Mouse (Mus musculus) liver, embryonic 11.5 days (tissue): ENCODE results near the gene Slc7a11. TPM values are rescaled to one million over a fixed set of nuclear protein-coding genes. Genes with fewer than 3 reads are reported as not detected.

ENCODE experiments used
- ATAC-seq: fragments of 200-750 bp; cut with Nextera tagmentation; replicated peaks from 2 replicates; pipeline ENCODE4 v1.8.0; 2017; ENCODE audit warnings: moderate number of reproducible peaks, mild to moderate bottlenecking, moderate TSS enrichment, moderate library complexity; ENCODE audit not compliant: low FRiP score
- DNase-seq: peaks from one replicate; pipeline ENCODE4 v3.0.0-alpha.2; 2017; ENCODE audit warnings: low spot score
- H3K27ac ChIP-seq: fragments of 300-500 bp; sonication (generic); 2 replicates; pipeline ENCODE4 v1.5.1; 2014; ENCODE audit warnings: mild to moderate bottlenecking, low read depth, low read length, control low read depth
- H3K27me3 ChIP-seq: fragments of 300-500 bp; sonication (generic); replicated peaks from 2 replicates; pipeline ENCODE4 v1.6.1; 2014; ENCODE audit warnings: low read length, mixed read lengths; ENCODE audit not compliant: control insufficient read depth, insufficient read depth
- H3K36me3 ChIP-seq: fragments of 300-500 bp; sonication (generic); 2 replicates; pipeline ENCODE4 v1.6.1; 2014; ENCODE audit warnings: mild to moderate bottlenecking, low read length, moderate library complexity, mixed read lengths; ENCODE audit not compliant: control insufficient read depth, insufficient read depth
- H3K4me1 ChIP-seq: fragments of 300-500 bp; sonication (generic); replicated peaks from 2 replicates; pipeline ENCODE4 v1.6.1; 2014; ENCODE audit warnings: low read length, mixed read lengths; ENCODE audit not compliant: control insufficient read depth, insufficient read depth
- H3K4me2 ChIP-seq: fragments of 300-500 bp; sonication (generic); 2 replicates; pipeline ENCODE4 v1.6.1; 2014; ENCODE audit warnings: mild to moderate bottlenecking, control low read depth, moderate library complexity
- H3K4me3 ChIP-seq: fragments of 300-500 bp; sonication (generic); 2 replicates; pipeline ENCODE4 v1.5.1; 2014; ENCODE audit warnings: low read depth, low read length, control low read depth
- H3K9ac ChIP-seq: fragments of 300-500 bp; sonication (generic); 2 replicates; pipeline ENCODE4 v1.6.1; 2014; ENCODE audit warnings: low read depth, low read length, control low read depth
- H3K9me3 ChIP-seq: fragments of 300-500 bp; sonication (generic); 2 replicates; pipeline ENCODE4 v1.6.1; 2016; ENCODE audit warnings: low read length, inconsistent platforms, mixed read lengths; ENCODE audit not compliant: control insufficient read depth
- WGBS: fragments of 180-500 bp; shearing (Covaris S2); extraction: QIAGEN DNeasy Blood & Tissue Kit; methylation state at CpG from one replicate; pipeline ENCODE4 v1.1.7; 2014; 5-methylcytosine and 5-hydroxymethylcytosine counted together
- polyA plus RNA-seq: library from polyadenylated mRNA; unstranded; fragments of >200 nt; fragmentation: Nextera tagmentation; extraction: Ambion mirVana; gene quantifications from 2 replicates; pipeline ENCODE4 v1.2.1, GENCODE M21; 2014

Gene Slc7a11
- polyA plus RNA-seq, 1 experiment from 2014 or later: 0.64 TPM

DNA sequence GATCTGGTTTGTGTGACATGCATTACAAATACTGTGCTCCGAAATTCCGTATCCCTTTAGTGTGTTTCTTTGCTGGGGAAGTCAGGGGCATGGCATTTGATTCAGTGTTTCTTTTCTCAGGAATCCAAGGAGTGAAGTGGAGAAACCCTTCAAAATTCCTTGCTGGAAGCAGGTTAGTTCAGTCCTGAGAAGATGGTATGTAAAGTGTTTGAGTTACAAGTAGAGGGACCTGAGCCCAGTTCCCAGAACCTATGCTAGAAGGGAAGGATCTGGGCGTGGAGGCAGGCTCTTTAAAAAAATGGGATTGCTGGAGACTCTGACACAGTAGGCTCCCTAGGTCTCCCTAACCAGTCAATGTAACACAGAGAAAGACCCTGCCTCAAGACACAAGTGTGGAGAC lies 572.6 kb downstream of the Slc7a11 start:
- H3K36me3 ChIP-seq: no peaks in the 10 kb centered on the region
- no peaks in the 10 kb centered on the region for H3K4me1 ChIP-seq
- H3K4me2 ChIP-seq: no peak overlapping the region
- no peaks in the 10 kb centered on the region for H3K9me3 ChIP-seq
- no peak for ATAC-seq
- no peak for DNase-seq
- H3K27ac ChIP-seq: no peak overlapping the region
- WGBS: 78% methylated on average over 3 of the region's 3 CpGs
- H3K9ac ChIP-seq: no peak overlapping the region
- H3K27me3 ChIP-seq: no peaks in the 10 kb centered on the region
- no peak overlapping the region for H3K4me3 ChIP-seq

DNA sequence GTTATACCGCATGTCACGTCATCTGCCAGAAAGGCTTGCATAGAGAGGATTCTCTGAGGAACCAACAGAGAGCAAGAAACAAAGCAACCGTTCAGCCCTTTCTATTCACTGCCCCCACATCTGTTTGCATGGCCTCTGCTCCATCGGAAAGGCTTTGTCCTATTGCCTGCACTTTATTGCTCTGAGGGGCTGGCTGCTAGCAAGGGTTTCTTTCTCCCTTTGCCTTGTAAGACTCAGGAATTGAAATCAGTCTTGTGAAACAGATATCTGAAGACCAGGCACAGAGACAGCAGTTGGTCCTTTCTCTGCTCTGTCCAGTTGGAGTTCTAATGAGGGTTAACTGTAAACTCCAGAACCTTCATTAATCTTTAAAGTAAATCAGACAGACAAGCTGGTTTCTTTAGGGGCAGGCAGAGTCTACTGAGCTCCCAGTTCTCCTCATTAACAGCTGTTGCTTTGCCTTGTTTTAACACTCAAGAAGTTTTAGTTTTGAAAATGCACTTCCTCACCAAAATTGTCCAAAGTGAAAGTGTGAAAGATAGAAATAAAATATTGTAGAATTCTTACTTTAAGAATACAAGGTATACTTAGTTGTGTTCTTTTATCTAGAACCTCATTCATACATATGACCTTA lies 575.3 kb downstream of the Slc7a11 start:
- Histone ChIP-seq H3K9ac (no peak overlapping the region), H3K4me1 (no peaks in the 10 kb centered on the region), H3K27me3 (no peaks in the 10 kb centered on the region), H3K36me3 (no peaks in the 10 kb centered on the region), H3K27ac (no peak overlapping the region), H3K4me2 (no peak overlapping the region), H3K4me3 (no peak overlapping the region), H3K9me3 (no peaks in the 10 kb centered on the region)
- DNase-seq: no peak
- no peak for ATAC-seq
- WGBS: 50% methylated on average over 4 of the region's 4 CpGs

DNA sequence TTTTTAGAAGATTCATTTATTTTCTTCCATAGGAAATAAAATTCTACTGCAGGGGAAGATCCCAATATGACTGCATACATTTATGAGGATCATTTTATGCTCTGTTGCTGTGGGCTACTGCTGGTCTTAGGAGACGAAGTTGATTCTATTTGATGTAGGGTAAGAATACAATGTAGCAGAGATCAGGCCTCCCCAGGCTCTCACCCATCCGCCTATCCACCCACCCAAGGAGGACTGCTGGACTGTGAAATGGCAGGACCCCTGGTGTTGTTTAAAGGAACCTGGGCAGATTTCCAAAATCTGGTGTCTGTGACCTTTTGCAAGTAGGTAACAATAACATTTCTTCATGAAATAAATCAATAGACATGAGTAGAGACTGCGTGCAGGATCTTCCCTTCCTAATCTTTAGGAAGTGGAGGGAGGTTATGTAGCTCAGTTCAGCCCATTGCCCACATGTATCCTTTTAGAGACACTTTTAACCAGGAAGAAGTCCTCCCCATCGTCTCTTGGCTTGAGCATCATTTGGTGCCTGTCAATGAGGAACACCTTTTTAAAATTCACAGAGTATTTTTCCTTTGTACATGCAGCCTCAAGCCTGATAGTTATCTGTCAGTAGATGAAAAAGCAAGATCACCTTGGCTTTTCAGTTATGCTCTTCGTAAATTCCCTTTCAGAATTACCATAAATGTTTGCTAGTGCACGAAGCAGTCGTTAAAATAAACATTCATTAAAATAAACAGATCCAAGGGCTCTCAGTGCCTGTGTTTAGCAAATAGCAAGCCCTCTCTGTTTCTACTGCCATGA lies 576.1 kb downstream of the Slc7a11 start:
- ATAC-seq (no peak), DNase-seq (no peak)
- Histone ChIP-seq H3K4me1 (no peaks in the 10 kb centered on the region), H3K4me3 (no peak overlapping the region), H3K9ac (no peak overlapping the region), H3K27ac (no peak overlapping the region), H3K36me3 (no peaks in the 10 kb centered on the region), H3K9me3 (no peaks in the 10 kb centered on the region), H3K27me3 (no peaks in the 10 kb centered on the region), H3K4me2 (no peak overlapping the region)
- 57% methylated on average over 7 of the region's 7 CpGs for WGBS

DNA sequence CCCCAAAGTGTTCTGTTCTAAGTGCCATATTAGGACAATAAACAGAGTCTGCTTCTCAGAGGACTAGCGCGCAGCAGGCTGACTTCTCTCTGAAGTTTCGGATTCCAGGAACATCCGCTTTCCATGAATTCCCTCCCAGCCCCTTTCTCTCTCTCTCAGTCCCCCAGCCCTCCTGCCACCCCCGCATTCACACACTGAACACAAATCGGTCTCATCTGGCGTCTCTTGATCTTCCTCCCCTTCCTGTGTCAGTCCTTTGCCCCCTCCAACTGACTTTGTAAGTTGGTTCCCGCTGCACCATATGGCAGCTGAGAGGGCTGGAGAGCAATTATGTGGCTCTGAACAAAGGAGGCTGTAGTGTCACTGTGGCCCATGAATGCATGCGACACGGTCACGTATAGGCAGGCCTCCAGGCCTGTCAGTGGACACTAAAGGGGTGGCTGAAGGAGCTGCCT lies 577.3 kb downstream of the Slc7a11 start:
- H3K27me3 ChIP-seq: no peaks in the 10 kb centered on the region
- DNase-seq (no peak), ATAC-seq (no peak)
- H3K4me2 ChIP-seq: no peak overlapping the region
- H3K4me1 ChIP-seq: no peaks in the 10 kb centered on the region
- H3K27ac ChIP-seq: peak overlapping the region; percentile 13; the same call in 1 of the 2 replicates
- H3K9me3 ChIP-seq: no peaks in the 10 kb centered on the region
- no peak overlapping the region for H3K9ac ChIP-seq
- H3K36me3 ChIP-seq: no peaks in the 10 kb centered on the region
- no peak overlapping the region for H3K4me3 ChIP-seq
- WGBS: 42% methylated on average over 11 of the region's 11 CpGs

DNA sequence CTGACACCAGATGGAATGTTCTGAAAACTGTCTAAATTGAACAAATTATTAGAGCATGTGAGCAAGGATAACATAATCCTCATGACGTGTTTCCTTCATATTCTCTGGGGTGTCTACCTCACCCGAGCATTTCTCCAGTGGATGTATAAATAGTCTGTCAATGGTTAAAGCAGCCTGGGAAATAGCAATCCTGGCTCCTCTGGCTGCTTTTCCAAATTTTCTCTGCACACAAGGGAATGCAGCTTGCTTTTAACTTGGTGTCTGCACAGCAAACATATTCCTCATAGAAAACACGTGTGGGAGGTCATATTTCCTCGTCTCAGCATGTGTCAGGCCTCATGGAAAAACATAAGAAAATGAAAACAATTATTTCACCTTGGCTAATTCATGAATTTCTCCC lies 586.6 kb downstream of the Slc7a11 start:
- Histone ChIP-seq H3K27ac (no peak overlapping the region), H3K9me3 (no peaks in the 10 kb centered on the region), H3K4me1 (no peaks in the 10 kb centered on the region), H3K4me3 (no peak overlapping the region), H3K36me3 (no peaks in the 10 kb centered on the region), H3K27me3 (no peaks in the 10 kb centered on the region), H3K4me2 (no peak overlapping the region), H3K9ac (no peak overlapping the region)
- ATAC-seq: no peak
- WGBS: 61% methylated on average over 4 of the region's 4 CpGs
- DNase-seq: no peak

GRCm38 (mm10) chr3:49854277-49854676 lies 589.1 kb downstream of the Slc7a11 start:
- Histone ChIP-seq H3K4me2 (no peak overlapping the region), H3K4me1 (no peaks in the 10 kb centered on the region), H3K9me3 (no peaks in the 10 kb centered on the region), H3K27ac (no peak overlapping the region), H3K36me3 (no peaks in the 10 kb centered on the region), H3K27me3 (no peaks in the 10 kb centered on the region), H3K9ac (no peak overlapping the region), H3K4me3 (no peak overlapping the region)
- ATAC-seq (no peak), DNase-seq (no peak)
- 53% methylated on average over 2 of the region's 2 CpGs for WGBS

GRCm38 (mm10) chr3:49842971-49843370 lies 600.4 kb downstream of the Slc7a11 start:
- no peaks in the 10 kb centered on the region for H3K27me3 ChIP-seq
- 70% methylated on average over 3 of the region's 3 CpGs for WGBS
- no peak for DNase-seq
- no peaks in the 10 kb centered on the region for H3K9me3 ChIP-seq
- no peak overlapping the region for H3K27ac ChIP-seq
- no peak overlapping the region for H3K9ac ChIP-seq
- ATAC-seq: no peak
- H3K36me3 ChIP-seq: no peaks in the 10 kb centered on the region
- no peaks in the 10 kb centered on the region for H3K4me1 ChIP-seq
- H3K4me3 ChIP-seq: no peak overlapping the region
- H3K4me2 ChIP-seq: no peak overlapping the region
